Mouse (Mus musculus): ENCODE measurements around the gene Plekhg5. TPM values are rescaled to one million over a fixed set of nuclear protein-coding genes. Genes with fewer than 3 reads are reported as not detected.

Gene Plekhg5
- polyA plus RNA-seq, 1 experiment from 2014 or later, result 20.9 TPM

GRCm38 (mm10) chr4:152131809-152132771 is 59.8 kb downstream of the Plekhg5 start:
- Histone ChIP-seq H3K4me1 (peaks cover 72% of the 10 kb centered on the region), H3K9me3 (replicated peaks) (no peaks in the 10 kb centered on the region), H3K4me2 (peak overlapping the region; percentile 87), H3K36me3 (peaks cover 3% of the 10 kb centered on the region; the same call in 1 of the 2 replicates), H3K4me3 (replicated peaks) (peak overlapping the region; percentile 50), H3K9ac (peak overlapping the region; percentile 41; the same call in 1 of the 2 replicates), H3K27ac (peak overlapping the region; percentile 95), H3K27me3 (peaks cover 78% of the 10 kb centered on the region)
- peak; percentile 50 for ATAC-seq (replicated peaks; ENCODE audit: low FRiP score)
- WGBS, result 4% methylated on average over 50 of the region's 50 CpGs

DNA sequence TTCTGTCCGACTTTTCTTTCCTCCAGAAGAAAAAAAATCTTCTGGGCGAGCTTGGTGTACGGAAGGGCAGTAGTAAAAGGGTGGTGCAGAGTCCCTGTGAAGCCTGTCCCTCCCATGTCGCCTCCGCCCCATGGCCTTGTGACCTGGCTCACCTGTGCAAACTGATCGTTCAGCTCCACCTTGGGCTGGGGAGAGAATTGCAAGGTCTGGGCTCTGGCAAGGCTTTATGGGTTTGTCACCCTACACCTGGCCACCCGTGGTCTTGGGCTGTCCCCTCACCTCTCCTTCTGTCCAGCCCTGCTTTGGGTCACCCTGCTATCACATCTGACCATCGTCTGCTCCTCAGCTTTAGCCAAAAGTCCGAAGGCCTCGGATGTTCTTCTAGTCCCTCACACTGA is 60.5 kb downstream of the Plekhg5 start:
- 19% methylated on average over 10 of the region's 10 CpGs for WGBS
- Histone ChIP-seq H3K9ac (no peak overlapping the region), H3K4me1 (peaks cover 66% of the 10 kb centered on the region), H3K27ac (peak overlapping the region; percentile 95), H3K36me3 (0 out of 2 replicates have a peak, but pooled peaks cover 3% of the 10 kb centered on the region), H3K4me3 (replicated peaks) (no peak overlapping the region), H3K9me3 (replicated peaks) (no peaks in the 10 kb centered on the region), H3K27me3 (peaks cover 72% of the 10 kb centered on the region), H3K4me2 (no peak overlapping the region)
- ATAC-seq (replicated peaks; ENCODE audit: low FRiP score), result no peak

- no peaks in the 10 kb centered on the region for H3K9me3 ChIP-seq (replicated peaks)
- H3K4me2 ChIP-seq, result no peak overlapping the region
- 40% methylated on average over 5 of the region's 5 CpGs for WGBS
- peaks cover 68% of the 10 kb centered on the region for H3K4me1 ChIP-seq
- H3K27me3 ChIP-seq, result peaks cover 68% of the 10 kb centered on the region
- H3K36me3 ChIP-seq, result no peaks in the 10 kb centered on the region
- ATAC-seq (replicated peaks; ENCODE audit: low FRiP score), result no peak
- H3K4me3 ChIP-seq (replicated peaks), result no peak overlapping the region
- peak overlapping the region; percentile 95; the same call in 1 of the 2 replicates for H3K27ac ChIP-seq
- no peak overlapping the region for H3K9ac ChIP-seq
Measured at GRCm38 (mm10) chr4:152133213-152133612, 60.9 kb downstream of the Plekhg5 start.

- ATAC-seq (replicated peaks; ENCODE audit: low FRiP score), result no peak
- no peak overlapping the region for H3K27ac ChIP-seq
- no peaks in the 10 kb centered on the region for H3K9me3 ChIP-seq (replicated peaks)
- H3K27me3 ChIP-seq, result peaks cover 55% of the 10 kb centered on the region
- H3K4me1 ChIP-seq, result peaks cover 66% of the 10 kb centered on the region
- H3K4me2 ChIP-seq, result no peak overlapping the region
- H3K9ac ChIP-seq, result no peak overlapping the region
- no peak overlapping the region for H3K4me3 ChIP-seq (replicated peaks)
- no peaks in the 10 kb centered on the region for H3K36me3 ChIP-seq
Measured at GRCm38 (mm10) chr4:152134507-152134906, 62.2 kb downstream of the Plekhg5 start.

DNA sequence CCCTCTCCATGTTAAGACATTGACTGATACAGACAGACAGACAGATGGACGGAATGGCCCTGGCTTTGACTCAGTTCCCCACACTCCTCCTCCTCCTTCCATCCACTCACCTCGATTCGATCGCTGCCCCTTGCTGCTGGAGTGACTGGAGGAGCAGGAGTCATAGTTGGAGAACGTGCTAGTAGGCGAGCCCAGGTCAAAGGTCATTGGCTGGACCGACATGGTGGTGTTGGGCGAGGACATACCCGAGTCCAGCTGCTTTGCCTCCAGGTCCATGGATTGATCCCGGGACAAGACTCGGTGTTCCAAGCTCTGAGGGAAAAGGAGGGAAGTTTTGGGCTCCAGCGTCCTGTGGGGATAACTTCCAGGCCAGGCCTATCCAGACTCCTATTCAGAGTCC is 63.1 kb downstream of the Plekhg5 start:
- Histone ChIP-seq H3K27me3 (peaks cover 46% of the 10 kb centered on the region), H3K4me3 (replicated peaks) (no peak overlapping the region), H3K4me2 (no peak overlapping the region), H3K27ac (no peak overlapping the region), H3K4me1 (peaks cover 57% of the 10 kb centered on the region), H3K9me3 (replicated peaks) (no peaks in the 10 kb centered on the region), H3K9ac (no peak overlapping the region), H3K36me3 (no peaks in the 10 kb centered on the region)
- 75% methylated on average over 12 of the region's 12 CpGs for WGBS
- ATAC-seq (replicated peaks; ENCODE audit: low FRiP score), result no peak

- 23% methylated on average over 6 of the region's 6 CpGs for WGBS
- Histone ChIP-seq H3K27ac (peak overlapping the region; percentile 10; the same call in 1 of the 2 replicates), H3K4me1 (peaks cover 48% of the 10 kb centered on the region)
Measured at GRCm38 (mm10) chr4:152136112-152136875, 64.0 kb downstream of the Plekhg5 start.

GRCm38 (mm10) chr4:152136876-152137250 is 64.6 kb downstream of the Plekhg5 start:
- Histone ChIP-seq H3K9ac (no peak overlapping the region), H3K4me1 (peaks cover 42% of the 10 kb centered on the region), H3K27ac (no peak overlapping the region), H3K4me3 (replicated peaks) (no peak overlapping the region), H3K9me3 (replicated peaks) (no peaks in the 10 kb centered on the region), H3K36me3 (no peaks in the 10 kb centered on the region), H3K27me3 (peaks cover 40% of the 10 kb centered on the region), H3K4me2 (no peak overlapping the region)
- no peak for ATAC-seq (replicated peaks; ENCODE audit: low FRiP score)
- WGBS, result 91% methylated on average over 2 of the region's 2 CpGs

More at GRCm38 (mm10) chr4:152136112-152136875, 64.0 kb downstream of the Plekhg5 start:
- H3K4me3 ChIP-seq (replicated peaks), result no peak overlapping the region
- H3K4me2 ChIP-seq, result no peak overlapping the region
- H3K9me3 ChIP-seq (replicated peaks), result no peaks in the 10 kb centered on the region
- H3K9ac ChIP-seq, result no peak overlapping the region
- H3K36me3 ChIP-seq, result no peaks in the 10 kb centered on the region
- H3K27me3 ChIP-seq, result peaks cover 42% of the 10 kb centered on the region
- ATAC-seq (replicated peaks; ENCODE audit: low FRiP score), result no peak

- H3K27me3 ChIP-seq, result peaks cover 25% of the 10 kb centered on the region
- no peak overlapping the region for H3K9ac ChIP-seq
- H3K4me1 ChIP-seq, result peaks cover 27% of the 10 kb centered on the region
- H3K4me2 ChIP-seq, result peak overlapping the region; percentile 91
- peak; percentile 83 for ATAC-seq (replicated peaks; ENCODE audit: low FRiP score)
- WGBS, result 2% methylated on average over 51 of the region's 51 CpGs
- H3K36me3 ChIP-seq, result no peaks in the 10 kb centered on the region
- peak overlapping the region; percentile 68 for H3K27ac ChIP-seq
- no peaks in the 10 kb centered on the region for H3K9me3 ChIP-seq (replicated peaks)
- peak overlapping the region; percentile 60 for H3K4me3 ChIP-seq (replicated peaks)
Measured at GRCm38 (mm10) chr4:152138497-152139260, 66.4 kb downstream of the Plekhg5 start.

DNA sequence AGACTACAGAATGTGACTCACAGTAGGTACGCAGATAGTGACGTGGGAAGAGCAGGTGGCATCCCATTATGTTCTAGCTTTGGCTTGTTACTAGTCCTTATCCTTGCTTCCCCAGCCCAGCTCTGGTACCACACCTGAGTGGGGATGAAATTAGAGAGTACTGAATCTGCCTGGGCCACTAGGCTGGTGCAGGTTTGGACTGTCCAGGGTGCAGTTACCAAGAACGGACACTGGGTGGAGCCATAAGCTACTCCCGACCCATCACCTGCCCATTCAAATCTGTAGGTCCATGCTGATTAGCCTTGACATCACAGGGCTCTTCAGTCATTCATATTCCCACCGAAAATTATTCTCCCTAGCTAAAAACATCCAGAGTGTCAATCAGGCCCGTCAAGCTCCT is 68.1 kb downstream of the Plekhg5 start:
- no peak for ATAC-seq (replicated peaks; ENCODE audit: low FRiP score)
- Histone ChIP-seq H3K27me3 (peaks cover 16% of the 10 kb centered on the region; the same call in 1 of the 2 replicates), H3K4me1 (peaks cover 28% of the 10 kb centered on the region), H3K36me3 (no peaks in the 10 kb centered on the region), H3K9ac (no peak overlapping the region), H3K4me3 (replicated peaks) (no peak overlapping the region), H3K9me3 (replicated peaks) (no peaks in the 10 kb centered on the region), H3K4me2 (no peak overlapping the region), H3K27ac (no peak overlapping the region)
- WGBS, result 29% methylated on average over 6 of the region's 6 CpGs

DNA sequence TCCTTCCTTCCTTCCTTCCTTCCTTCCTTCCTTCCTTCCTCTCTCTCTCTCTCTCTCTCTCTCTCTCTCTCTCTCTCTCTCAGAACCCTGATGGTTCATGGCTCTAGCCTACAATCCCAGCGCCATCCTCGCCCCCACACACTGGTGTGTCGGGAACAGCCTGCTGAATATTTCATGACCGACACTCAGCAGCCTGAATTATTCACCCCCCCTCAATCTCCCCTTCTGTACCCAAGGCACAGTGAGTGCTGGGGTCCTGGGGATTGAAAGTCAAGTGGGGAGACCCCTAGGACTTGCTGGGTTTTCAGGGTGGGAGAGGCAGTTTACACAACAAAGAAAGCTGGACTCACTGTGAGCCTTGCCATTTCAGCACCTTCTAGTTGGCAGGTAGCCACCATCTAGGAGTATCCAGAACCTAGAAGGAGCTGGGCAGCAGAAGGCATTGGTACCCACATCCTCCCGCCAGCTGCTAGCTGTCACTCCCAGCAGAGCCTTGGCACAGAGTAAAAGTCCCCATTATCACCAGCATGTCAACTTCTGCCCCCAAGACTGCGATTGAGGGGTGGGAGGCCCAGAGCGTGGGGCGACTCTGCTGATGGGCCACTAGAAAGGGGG is 69.3 kb downstream of the Plekhg5 start:
- no peak for ATAC-seq (replicated peaks; ENCODE audit: low FRiP score)
- WGBS, result 76% methylated on average over 8 of the region's 8 CpGs

DNA sequence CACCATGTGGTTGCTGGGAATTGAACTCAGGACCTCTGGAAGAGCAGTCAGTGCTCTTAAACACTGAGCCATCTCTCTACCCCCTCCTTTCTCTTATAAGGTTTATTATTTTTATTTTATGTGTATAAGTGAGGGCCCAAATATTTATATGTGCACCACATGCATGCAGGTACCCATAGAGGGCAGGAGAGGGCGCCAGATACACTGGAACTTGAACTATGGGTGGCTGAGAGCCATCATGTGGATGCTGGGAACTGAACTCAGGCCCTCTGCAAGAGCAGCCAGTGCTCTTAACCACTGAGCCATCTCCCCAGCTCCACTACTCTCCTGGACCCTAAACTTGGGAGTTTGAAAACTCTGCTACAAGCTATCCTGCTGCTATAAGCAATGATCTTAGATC is 71.3 kb downstream of the Plekhg5 start:
- Histone ChIP-seq H3K27me3 (peaks cover 13% of the 10 kb centered on the region; the same call in 1 of the 2 replicates), H3K36me3 (no peaks in the 10 kb centered on the region), H3K4me2 (no peak overlapping the region), H3K4me1 (peaks cover 33% of the 10 kb centered on the region), H3K4me3 (replicated peaks) (no peak overlapping the region), H3K9me3 (replicated peaks) (no peaks in the 10 kb centered on the region), H3K9ac (no peak overlapping the region), H3K27ac (no peak overlapping the region)
- WGBS, result 62% methylated on average over 1 of the region's 1 CpGs
- no peak for ATAC-seq (replicated peaks; ENCODE audit: low FRiP score)

More for the DNA sequence above, 69.3 kb downstream of the Plekhg5 start:
- Histone ChIP-seq H3K27me3 (peaks cover 16% of the 10 kb centered on the region; the same call in 1 of the 2 replicates), H3K27ac (no peak overlapping the region), H3K36me3 (no peaks in the 10 kb centered on the region), H3K4me1 (peaks cover 30% of the 10 kb centered on the region), H3K9ac (no peak overlapping the region), H3K4me2 (no peak overlapping the region), H3K4me3 (replicated peaks) (no peak overlapping the region), H3K9me3 (replicated peaks) (no peaks in the 10 kb centered on the region)
